Mouse (Mus musculus) liver, embryonic 13.5 days (tissue): Measurements from ENCODE around the gene Odf2l. TPM values are rescaled to one million over a fixed set of nuclear protein-coding genes. Genes with fewer than 3 reads are reported as not detected.
A peak's percentile ranks its signal among the peaks of the same experiment; 100 is the strongest.

Source experiments
- ATAC-seq: fragments of 200-750 bp; cut with Nextera tagmentation; 2 replicates; pipeline ENCODE4 v1.8.0; 2017; ENCODE audit warnings: low read depth, mild to moderate bottlenecking, moderate number of reproducible peaks, moderate library complexity
- DNase-seq: peaks from one replicate; pipeline ENCODE4 v3.0.0; 2022
- H3K27ac ChIP-seq: fragments of 300-500 bp; sonication (generic); 2 replicates; pipeline ENCODE4 v1.5.1; 2015; ENCODE audit warnings: moderate library complexity, mild to moderate bottlenecking, inconsistent platforms
- H3K27me3 ChIP-seq: fragments of 300-500 bp; sonication (generic); 2 replicates; pipeline ENCODE4 v1.6.1; 2015; ENCODE audit warnings: mild to moderate bottlenecking, inconsistent platforms
- H3K36me3 ChIP-seq: fragments of 300-500 bp; sonication (generic); 2 replicates; pipeline ENCODE4 v1.6.1; 2015; ENCODE audit warnings: mild to moderate bottlenecking, inconsistent platforms
- H3K4me1 ChIP-seq: fragments of 300-500 bp; sonication (generic); replicated peaks from 2 replicates; pipeline ENCODE4 v1.6.1; 2015; ENCODE audit warnings: inconsistent platforms
- H3K4me2 ChIP-seq: fragments of 300-500 bp; sonication (generic); 2 replicates; pipeline ENCODE4 v1.6.1; 2015; ENCODE audit warnings: inconsistent platforms, mild to moderate bottlenecking, moderate library complexity
- H3K4me3 ChIP-seq: fragments of 300-500 bp; sonication (generic); replicated peaks from 2 replicates; pipeline ENCODE4 v1.5.1; 2015; ENCODE audit warnings: mild to moderate bottlenecking, inconsistent platforms
- H3K9ac ChIP-seq: fragments of 300-500 bp; sonication (generic); 2 replicates; pipeline ENCODE4 v1.6.1; 2015; ENCODE audit warnings: mild to moderate bottlenecking, inconsistent platforms
- H3K9me3 ChIP-seq: fragments of 300-500 bp; sonication (generic); replicated peaks from 2 replicates; pipeline ENCODE4 v1.6.1; 2016; ENCODE audit warnings: inconsistent platforms
- WGBS: fragments of 180-500 bp; shearing (Covaris S2); methylation state at CpG from one replicate; pipeline ENCODE4 v1.1.7; 2015; ENCODE audit not compliant: insufficient replicate concordance; 5-methylcytosine and 5-hydroxymethylcytosine counted together
- polyA plus RNA-seq: library from polyadenylated mRNA; unstranded; fragments of >200 nt; fragmentation: Nextera tagmentation; extraction: Ambion mirVana; gene quantifications from 2 replicates; pipeline ENCODE4 v1.2.1, GENCODE M21; 2015

Odf2l gene
- 7.9 and 11.1 TPM in 2 replicates for polyA plus RNA-seq

DNA sequence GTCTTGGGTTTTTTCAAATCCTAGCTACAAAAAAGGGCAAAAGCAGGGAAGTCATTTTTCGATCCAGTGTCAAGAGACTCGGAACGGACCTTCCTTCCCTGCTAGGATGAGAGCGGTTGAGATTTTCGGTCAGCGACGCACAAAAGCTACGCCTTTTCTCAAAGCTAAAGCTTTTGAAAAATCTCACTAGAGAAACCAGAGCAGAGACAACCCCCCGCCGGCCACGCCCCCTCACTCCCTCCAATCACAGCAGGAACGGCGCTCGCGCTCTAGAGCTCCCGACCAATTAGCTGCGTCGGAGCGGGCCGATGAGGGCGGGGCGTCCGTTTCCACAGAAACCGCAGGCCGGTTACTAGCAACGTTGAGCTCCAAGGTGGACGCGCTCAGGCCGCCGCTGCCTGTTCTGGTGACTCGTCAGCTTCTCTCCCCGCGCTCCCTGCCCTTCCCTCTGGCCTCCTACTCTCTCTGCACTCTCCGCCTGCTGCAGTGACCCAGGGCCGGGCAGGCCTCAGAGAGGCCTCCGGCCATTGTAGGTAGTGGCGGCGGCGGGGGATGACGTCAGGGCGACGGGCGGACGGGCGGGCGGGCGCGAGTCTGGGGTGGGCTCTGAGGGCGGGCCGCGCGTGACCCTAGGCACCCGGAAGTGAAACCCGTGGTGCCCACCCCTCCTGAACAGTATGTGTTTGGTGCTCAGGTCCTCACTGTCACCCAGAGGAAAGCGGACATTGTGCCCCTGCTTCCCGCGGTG is at the start of gene Odf2l:
TSS of gene Odf2l (plus strand) at position 335 of the 748 bp plus-strand sequence.
- under 1% methylated on average over 57 of the region's 57 CpGs for WGBS
- H3K27me3 ChIP-seq: no peaks in the 10 kb centered on the region
- H3K9ac ChIP-seq: peak within 1 kb of the TSS; percentile 82
- H3K27ac ChIP-seq: peak within 1 kb of the TSS; percentile 84
- peaks cover 26% of the 10 kb centered on the region for H3K4me1 ChIP-seq
- DNase-seq: peak; percentile 92
- peak; percentile 95 for ATAC-seq
- H3K4me3 ChIP-seq: peak within 1 kb of the TSS; percentile 77
- no peaks in the 10 kb centered on the region for H3K9me3 ChIP-seq
- no peaks in the 10 kb centered on the region for H3K36me3 ChIP-seq
- peak within 1 kb of the TSS; percentile 73 for H3K4me2 ChIP-seq

DNA sequence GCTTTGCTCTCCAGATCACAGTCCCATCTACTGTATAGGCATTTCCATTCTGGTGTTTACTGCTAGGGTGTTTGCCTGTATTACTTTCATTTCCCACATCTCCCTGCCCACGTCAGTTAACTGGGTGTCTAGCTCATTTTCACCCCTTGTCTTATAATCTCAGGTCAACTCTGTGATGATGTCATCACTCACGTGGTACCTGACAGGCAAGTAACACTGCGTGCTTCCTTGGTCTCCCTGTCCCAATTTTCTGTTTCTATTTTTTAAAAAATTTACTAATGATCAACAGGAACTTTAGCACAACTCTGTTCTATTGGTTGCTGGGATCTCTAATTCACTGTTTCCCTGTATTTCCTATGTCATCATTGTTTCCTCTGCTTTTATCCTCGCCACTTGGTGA is 49.4 kb upstream of the Odf2l start:
- Histone ChIP-seq H3K9me3 (no peaks in the 10 kb centered on the region), H3K4me1 (no peaks in the 10 kb centered on the region), H3K4me3 (no peak overlapping the region), H3K36me3 (no peaks in the 10 kb centered on the region), H3K27me3 (no peaks in the 10 kb centered on the region), H3K27ac (no peak overlapping the region), H3K4me2 (no peak overlapping the region), H3K9ac (no peak overlapping the region)
- 60% methylated on average over 4 of the region's 4 CpGs for WGBS
- no peak for DNase-seq
- ATAC-seq: no peak

DNA sequence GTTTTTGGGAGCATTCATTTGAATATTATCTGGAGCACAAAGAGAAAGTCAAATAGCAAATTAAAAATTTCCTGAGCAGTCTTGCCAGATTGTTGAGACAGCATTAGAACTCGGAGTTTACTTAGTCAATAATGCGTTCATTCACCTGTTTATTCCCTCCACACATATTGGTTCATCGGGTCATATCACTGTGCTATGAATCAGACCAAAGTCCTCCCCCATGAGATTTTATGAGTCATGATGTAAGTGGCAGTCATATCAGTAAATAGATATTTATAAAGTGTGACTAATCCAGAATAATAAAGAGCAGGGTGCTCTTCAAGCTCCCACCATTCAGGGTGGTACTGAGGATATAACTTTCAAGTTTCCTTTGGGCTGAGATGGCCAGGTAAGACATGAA is 46.0 kb upstream of the Odf2l start:
- Histone ChIP-seq H3K9ac (no peak overlapping the region), H3K36me3 (no peaks in the 10 kb centered on the region), H3K27ac (no peak overlapping the region), H3K4me1 (no peaks in the 10 kb centered on the region), H3K9me3 (no peaks in the 10 kb centered on the region), H3K27me3 (no peaks in the 10 kb centered on the region), H3K4me3 (no peak overlapping the region), H3K4me2 (no peak overlapping the region)
- 69% methylated on average over 3 of the region's 3 CpGs for WGBS
- no peak for ATAC-seq
- DNase-seq: no peak

DNA sequence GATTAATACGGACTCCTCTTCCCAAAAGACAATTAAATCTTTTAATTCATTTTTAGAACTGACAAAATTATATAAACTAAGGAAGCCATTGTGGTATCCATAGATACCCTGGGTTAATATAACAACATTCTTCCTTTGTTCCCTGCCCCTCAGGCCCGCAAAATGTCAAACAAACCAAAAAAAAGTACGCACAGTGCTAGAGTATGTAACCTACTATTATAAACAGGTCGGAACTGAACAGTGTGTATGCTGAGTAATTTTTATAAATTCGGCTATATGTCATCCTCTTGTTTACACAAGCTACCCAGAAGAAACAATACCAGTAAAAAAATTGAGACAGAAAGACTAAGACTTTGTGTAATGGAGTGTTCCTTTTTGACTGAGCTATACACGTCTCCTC is 40.0 kb upstream of the Odf2l start:
- H3K36me3 ChIP-seq: no peaks in the 10 kb centered on the region
- no peak for ATAC-seq
- 61% methylated on average over 6 of the region's 6 CpGs for WGBS

DNA sequence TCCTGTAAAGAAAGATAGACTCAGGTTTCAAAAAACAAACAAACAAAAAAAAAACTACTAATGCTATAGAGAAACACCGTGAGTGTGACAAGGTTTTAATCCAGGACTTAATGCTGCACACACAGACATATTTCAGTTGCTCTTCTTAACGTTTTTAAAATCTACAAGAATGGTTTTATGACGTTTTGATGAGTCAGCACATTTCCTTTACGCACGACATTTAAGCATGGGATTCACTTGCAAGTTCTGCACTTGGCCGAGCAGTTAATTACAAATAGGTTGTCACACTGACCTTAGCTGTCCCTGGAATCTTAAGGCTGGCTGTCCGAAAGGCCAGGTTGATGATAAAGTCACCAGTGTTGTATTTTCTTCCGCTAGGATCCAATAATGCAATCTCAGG is 37.5 kb upstream of the Odf2l start:
- DNase-seq (no peak), ATAC-seq (no peak)
- H3K4me1 ChIP-seq: no peaks in the 10 kb centered on the region
- H3K9me3 ChIP-seq: no peaks in the 10 kb centered on the region
- H3K27ac ChIP-seq: no peak overlapping the region
- H3K4me3 ChIP-seq: no peak overlapping the region
- no peak overlapping the region for H3K4me2 ChIP-seq
- H3K36me3 ChIP-seq: no peaks in the 10 kb centered on the region
- H3K27me3 ChIP-seq: no peaks in the 10 kb centered on the region
- no peak overlapping the region for H3K9ac ChIP-seq
- 63% methylated on average over 8 of the region's 8 CpGs for WGBS

More for the DNA sequence above, 40.0 kb upstream of the Odf2l start:
- Histone ChIP-seq H3K4me3 (no peak overlapping the region), H3K4me2 (no peak overlapping the region), H3K9ac (no peak overlapping the region), H3K27me3 (no peaks in the 10 kb centered on the region), H3K27ac (no peak overlapping the region), H3K4me1 (no peaks in the 10 kb centered on the region), H3K9me3 (no peaks in the 10 kb centered on the region)
- DNase-seq: no peak

DNA sequence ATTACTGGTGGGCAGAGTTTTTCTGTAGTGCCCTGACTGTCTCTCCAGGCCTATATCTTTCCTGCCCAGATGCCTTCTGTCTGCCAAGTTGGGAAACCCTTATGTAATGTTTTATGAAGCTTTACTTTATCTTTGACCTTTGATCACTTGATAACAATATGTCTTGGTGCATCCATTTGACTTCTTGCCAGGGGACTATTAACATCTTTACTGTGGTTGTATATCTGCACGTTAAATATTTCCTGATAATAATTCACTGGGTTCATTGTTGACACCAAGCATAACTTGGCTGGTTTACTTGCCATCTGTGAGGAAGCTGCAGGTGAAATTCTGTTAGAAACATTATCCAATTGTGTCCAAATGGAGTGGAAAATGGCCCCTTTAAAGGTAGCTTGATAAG is 35.3 kb upstream of the Odf2l start:
- Histone ChIP-seq H3K27me3 (no peaks in the 10 kb centered on the region), H3K9me3 (no peaks in the 10 kb centered on the region), H3K36me3 (no peaks in the 10 kb centered on the region), H3K4me1 (no peaks in the 10 kb centered on the region), H3K4me2 (no peak overlapping the region), H3K27ac (no peak overlapping the region), H3K9ac (no peak overlapping the region), H3K4me3 (no peak overlapping the region)
- DNase-seq (no peak), ATAC-seq (no peak)
- WGBS: 63% methylated on average over 1 of the region's 1 CpGs

DNA sequence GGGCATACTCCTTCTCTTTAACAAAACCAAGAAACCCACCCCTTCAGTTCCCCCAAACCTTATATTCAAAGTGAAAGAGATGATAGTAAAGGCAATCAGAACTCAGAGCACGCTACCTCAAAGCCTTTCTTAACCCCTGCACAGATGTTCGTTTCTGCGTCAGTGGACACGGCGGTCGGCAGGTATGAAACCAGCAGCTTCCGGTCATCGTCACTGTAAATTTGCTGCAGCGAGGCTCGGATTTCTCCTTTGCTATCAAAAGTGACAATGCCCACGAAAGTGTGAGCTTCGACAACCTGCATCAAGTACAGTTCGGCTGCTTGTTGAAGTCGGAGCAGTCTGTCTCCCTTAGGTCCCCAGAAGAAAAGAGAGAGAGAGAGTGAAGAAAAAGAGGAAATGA is 32.2 kb upstream of the Odf2l start:
- no peak overlapping the region for H3K4me2 ChIP-seq
- 82% methylated on average over 14 of the region's 14 CpGs for WGBS
- ATAC-seq: no peak

DNA sequence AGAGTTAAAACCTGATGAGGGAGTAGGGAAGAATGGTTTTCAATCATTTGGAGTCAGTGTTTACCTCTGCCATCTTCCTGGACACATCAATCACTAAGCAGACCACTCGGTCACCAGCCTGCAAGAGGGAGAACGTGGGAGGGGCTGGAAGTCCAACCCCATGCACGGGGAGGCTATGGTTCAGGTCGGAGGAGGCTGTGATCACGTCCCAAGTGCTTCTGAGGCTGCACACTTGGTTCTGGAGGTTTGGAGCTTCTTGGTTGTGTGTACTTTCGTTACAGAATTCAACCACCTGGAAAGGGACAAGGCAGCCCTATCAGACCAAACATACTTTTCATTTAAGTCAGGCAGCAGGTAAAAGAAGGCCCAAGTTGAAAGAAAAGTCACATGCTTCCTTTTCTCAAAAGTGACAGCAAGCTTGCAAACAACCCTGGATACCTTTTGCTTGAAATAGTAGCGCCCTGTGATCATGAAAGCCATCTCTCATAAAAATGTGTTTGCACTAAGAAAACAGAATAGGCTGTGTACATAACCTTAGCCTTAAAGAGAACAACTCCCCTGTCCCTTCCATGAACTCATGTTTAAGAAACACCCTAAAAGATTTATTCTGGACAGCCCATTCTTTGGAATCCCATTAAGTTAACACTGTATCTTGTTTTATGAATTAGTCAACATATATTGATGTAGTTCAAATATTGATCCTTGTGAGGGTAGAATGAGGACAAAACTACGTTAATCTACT is 30.4 kb upstream of the Odf2l start:
- DNase-seq (no peak), ATAC-seq (no peak)
- no peaks in the 10 kb centered on the region for H3K27me3 ChIP-seq
- H3K9me3 ChIP-seq: no peaks in the 10 kb centered on the region
- H3K9ac ChIP-seq: no peak overlapping the region
- H3K27ac ChIP-seq: no peak overlapping the region
- H3K4me3 ChIP-seq: no peak overlapping the region
- no peaks in the 10 kb centered on the region for H3K36me3 ChIP-seq
- 48% methylated on average over 8 of the region's 8 CpGs for WGBS
- no peaks in the 10 kb centered on the region for H3K4me1 ChIP-seq
- no peak overlapping the region for H3K4me2 ChIP-seq

More for the DNA sequence above, 32.2 kb upstream of the Odf2l start:
- Histone ChIP-seq H3K4me3 (no peak overlapping the region), H3K36me3 (no peaks in the 10 kb centered on the region), H3K27ac (no peak overlapping the region), H3K9ac (no peak overlapping the region), H3K9me3 (no peaks in the 10 kb centered on the region), H3K4me1 (no peaks in the 10 kb centered on the region), H3K27me3 (no peaks in the 10 kb centered on the region)
- DNase-seq: no peak

DNA sequence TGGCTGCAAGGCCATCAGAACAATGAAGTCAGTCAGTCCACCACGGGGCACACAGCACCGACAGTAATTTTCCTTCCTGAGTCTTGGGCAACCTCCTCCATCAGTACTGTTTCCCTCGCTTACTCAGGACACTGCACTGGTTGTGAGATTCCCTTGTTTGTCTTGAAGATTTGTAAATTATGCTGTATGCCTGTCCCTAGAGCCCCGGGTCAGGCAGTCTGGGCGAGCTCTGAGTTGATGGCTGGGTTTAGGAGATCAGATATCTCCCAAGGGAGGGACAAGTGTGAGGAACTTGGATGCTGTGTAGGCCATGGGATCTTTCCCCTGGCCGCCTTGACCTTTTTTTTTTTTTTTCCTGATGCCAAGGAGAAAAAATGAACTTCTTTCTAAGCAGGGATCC is 19.1 kb upstream of the Odf2l start, which contains the start of gene Clca2:
TSS of gene Clca2 (minus strand) at position 153 of the 400 bp plus-strand sequence.
- no peak within 1 kb of the TSS for H3K4me3 ChIP-seq
- H3K4me1 ChIP-seq: no peaks in the 10 kb centered on the region
- H3K27me3 ChIP-seq: no peaks in the 10 kb centered on the region
- no peak for DNase-seq
- H3K9me3 ChIP-seq: no peaks in the 10 kb centered on the region
- 26% methylated on average over 6 of the region's 6 CpGs for WGBS
- H3K27ac ChIP-seq: no peak within 1 kb of the TSS
- ATAC-seq: no peak
- H3K4me2 ChIP-seq: no peak within 1 kb of the TSS
- no peaks in the 10 kb centered on the region for H3K36me3 ChIP-seq
- no peak within 1 kb of the TSS for H3K9ac ChIP-seq

DNA sequence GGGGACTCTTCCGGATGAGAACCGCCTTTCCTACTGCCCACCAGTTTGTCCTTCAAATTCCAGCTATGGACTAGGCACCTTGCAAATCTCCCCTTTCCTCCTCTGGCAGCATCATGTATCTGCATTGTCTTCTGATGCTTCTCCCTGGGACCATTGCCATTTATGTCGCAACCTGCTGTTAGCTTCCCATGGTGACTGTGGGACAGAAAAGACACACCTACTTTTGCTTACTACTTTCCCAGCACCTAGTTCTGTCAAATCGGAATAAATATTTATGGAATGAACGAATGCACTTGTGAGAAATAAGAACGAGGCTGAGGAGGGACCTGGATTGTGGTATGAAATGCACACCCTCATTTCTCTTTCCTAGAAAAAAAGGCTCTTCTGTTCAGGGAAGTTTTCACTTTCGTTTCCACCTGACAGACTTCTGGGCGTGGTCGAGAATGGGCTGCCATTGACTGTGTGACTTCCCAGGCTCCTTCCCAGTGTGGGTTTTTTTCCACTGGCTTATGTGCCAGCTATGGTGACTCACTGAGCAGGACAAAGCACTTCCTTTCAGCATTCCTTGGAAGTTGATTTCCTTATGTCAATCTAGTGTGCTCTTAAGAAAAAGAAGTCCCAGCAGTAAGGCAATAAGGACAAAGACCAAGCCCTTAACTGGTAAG is 16.4 kb upstream of the Odf2l start:
- no peak for DNase-seq
- Histone ChIP-seq H3K27ac (no peak overlapping the region), H3K36me3 (no peaks in the 10 kb centered on the region), H3K9ac (no peak overlapping the region), H3K4me2 (no peak overlapping the region), H3K4me3 (no peak overlapping the region), H3K9me3 (no peaks in the 10 kb centered on the region), H3K4me1 (no peaks in the 10 kb centered on the region), H3K27me3 (no peaks in the 10 kb centered on the region)
- 53% methylated on average over 9 of the region's 9 CpGs for WGBS
- ATAC-seq: no peak

DNA sequence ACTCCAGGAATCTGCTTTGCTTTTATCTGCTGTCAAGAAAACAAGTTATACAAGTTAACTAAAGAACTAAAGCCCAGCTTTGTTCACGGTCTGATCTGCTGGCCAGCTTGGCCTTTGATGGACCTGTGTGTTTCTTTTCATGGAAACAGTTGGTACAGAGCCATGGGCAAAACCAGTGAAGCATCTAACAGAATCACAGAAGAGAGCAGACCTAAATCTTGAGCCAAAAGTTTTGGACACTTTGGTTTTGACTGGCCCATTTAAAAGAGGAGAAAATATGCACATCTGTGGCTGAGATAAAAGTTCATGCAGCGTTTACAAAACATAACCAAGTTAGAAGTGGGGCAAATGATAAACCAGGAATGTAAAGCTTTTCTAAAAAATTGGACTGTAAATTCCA is 15.1 kb upstream of the Odf2l start:
- H3K27me3 ChIP-seq: no peaks in the 10 kb centered on the region
- H3K4me2 ChIP-seq: no peak overlapping the region
- H3K27ac ChIP-seq: no peak overlapping the region
- H3K9me3 ChIP-seq: no peaks in the 10 kb centered on the region
- no peak overlapping the region for H3K9ac ChIP-seq
- DNase-seq (no peak), ATAC-seq (no peak)
- no peaks in the 10 kb centered on the region for H3K36me3 ChIP-seq
- no peaks in the 10 kb centered on the region for H3K4me1 ChIP-seq
- H3K4me3 ChIP-seq: no peak overlapping the region
- WGBS: 56% methylated on average over 2 of the region's 2 CpGs
